Mouse (Mus musculus) adrenal gland, postnatal 14 days (tissue): ENCODE data around the gene Coa3. TPM values are rescaled to one million over a fixed set of nuclear protein-coding genes. Genes with fewer than 3 reads are reported as not detected.
"Not testable (repeated sequence)": the region's sequence is repeated elsewhere in the genome, so short reads cannot be mapped to it uniquely, and the experiment has no call there.

Experiments
- DNase-seq: peaks from one replicate; pipeline ENCODE4 v3.0.0; 2021; ENCODE audit warnings: mixed read lengths
- long read RNA-seq, 2 experiments: library from polyadenylated mRNA; stranded (forward); transcript quantifications; one replicate each; pipeline ENCODE4 v2.0.0; 2021
- total RNA-seq: library from RNA; stranded (reverse); gene quantifications from 2 replicates; pipeline ENCODE4 v1.2.3, GENCODE M21; 2021

Gene Coa3
- total RNA-seq, result 79.4 and 80.1 TPM in 2 replicates
- long read RNA-seq, experiment 1, transcript Coa3-201 (2 exons, 886 nt), result major isoform, 151 of 159 reads
- long read RNA-seq, experiment 1, partial matches to known transcripts, result 0 of 159 reads
- long read RNA-seq, experiment 1, other reads (novel, unspliced or antisense), result 8 of 159 reads
- long read RNA-seq, experiment 2, transcript Coa3-201 (2 exons, 886 nt), result major isoform, 166 of 171 reads
- long read RNA-seq, experiment 2, partial matches to known transcripts, result 0 of 171 reads
- long read RNA-seq, experiment 2, other reads (novel, unspliced or antisense), result 5 of 171 reads

- DNase-seq, result peak; percentile 89
Observed at GRCm38 (mm10) chr11:101278223-101279192, at the start of gene Coa3, which contains the start of gene Cntd1. Gene Coa3 (minus strand): TSS chr11:101279114. Gene Cntd1 (plus strand): TSS chr11:101279012.

- peak; percentile 35 for DNase-seq
Observed at GRCm38 (mm10) chr11:101327311-101327710, 48.4 kb upstream of the Coa3 start.

GRCm38 (mm10) chr11:101326147-101326546 lies 47.2 kb upstream of the Coa3 start:
- no peak for DNase-seq

GRCm38 (mm10) chr11:101325201-101325600 lies 46.3 kb upstream of the Coa3 start:
- not testable (repeated sequence) for DNase-seq

GRCm38 (mm10) chr11:101324763-101325162 lies 45.8 kb upstream of the Coa3 start, which contains the start of gene Aoc2:
Gene Aoc2 (plus strand): TSS chr11:101325063.
- no peak for DNase-seq

- peak; percentile 85 for DNase-seq
Observed at GRCm38 (mm10) chr11:101323609-101324008, 44.7 kb upstream of the Coa3 start.

GRCm38 (mm10) chr11:101316501-101316917 lies 37.6 kb upstream of the Coa3 start:
- peak; percentile 74 for DNase-seq

- DNase-seq, result peak; percentile 96
Observed at GRCm38 (mm10) chr11:101315665-101316500, 37.0 kb upstream of the Coa3 start, which contains the start of gene Psme3. Gene Psme3 (plus strand): TSS chr11:101316213.

GRCm38 (mm10) chr11:101315082-101315650 lies 36.3 kb upstream of the Coa3 start:
- DNase-seq, result no peak

GRCm38 (mm10) chr11:101314567-101314966 lies 35.7 kb upstream of the Coa3 start:
- no peak for DNase-seq

- DNase-seq, result no peak
Observed at GRCm38 (mm10) chr11:101312150-101312549, 33.2 kb upstream of the Coa3 start.

- DNase-seq, result no peak
Observed at GRCm38 (mm10) chr11:101311083-101311482, 32.2 kb upstream of the Coa3 start.

GRCm38 (mm10) chr11:101307744-101308143 lies 28.8 kb upstream of the Coa3 start:
- no peak for DNase-seq

- DNase-seq, result peak; percentile 99
Observed at GRCm38 (mm10) chr11:101302004-101302798, 23.3 kb upstream of the Coa3 start, which contains the start of gene Becn1. Gene Becn1 (minus strand): TSS chr11:101302286.

- no peak for DNase-seq
Observed at GRCm38 (mm10) chr11:101301299-101302003, 22.5 kb upstream of the Coa3 start.

GRCm38 (mm10) chr11:101300881-101301280 lies 22.0 kb upstream of the Coa3 start:
- no peak for DNase-seq

- no peak for DNase-seq
Observed at GRCm38 (mm10) chr11:101295191-101295590, 16.3 kb upstream of the Coa3 start.

- DNase-seq, result no peak
Observed at GRCm38 (mm10) chr11:101291231-101291630, 12.3 kb upstream of the Coa3 start.

- peak; percentile 64 for DNase-seq
Observed at GRCm38 (mm10) chr11:101287306-101287705, 8.4 kb upstream of the Coa3 start.

- no peak for DNase-seq
Observed at GRCm38 (mm10) chr11:101283805-101284204, 4.9 kb upstream of the Coa3 start.
